Mouse (Mus musculus) lung, embryonic 14.5 days (tissue): Measurements from ENCODE around the gene Thbs3. TPM values are rescaled to one million over a fixed set of nuclear protein-coding genes. Genes with fewer than 3 reads are reported as not detected.

ENCODE experiments used
- ATAC-seq: fragments of 200-750 bp; cut with Nextera tagmentation; 2 replicates; pipeline ENCODE4 v1.8.0; 2017; ENCODE audit warnings: mild to moderate bottlenecking, moderate TSS enrichment, moderate library complexity; ENCODE audit not compliant: insufficient read depth
- DNase-seq: peaks from one replicate; pipeline ENCODE4 v3.0.0-alpha.2; 2015
- H3K27ac ChIP-seq: fragments of 300-500 bp; sonication (generic); 2 replicates; pipeline ENCODE4 v1.5.1; 2014; ENCODE audit warnings: low read depth, mild to moderate bottlenecking, moderate library complexity
- H3K27me3 ChIP-seq: fragments of 300-500 bp; sonication (generic); 2 replicates; pipeline ENCODE4 v1.6.1; 2014; ENCODE audit warnings: low read length, control low read depth; ENCODE audit not compliant: insufficient read depth
- H3K36me3 ChIP-seq: fragments of 300-500 bp; sonication (generic); 2 replicates; pipeline ENCODE4 v1.6.1; 2014; ENCODE audit warnings: control low read depth; ENCODE audit not compliant: insufficient read depth
- H3K4me1 ChIP-seq: fragments of 300-500 bp; sonication (generic); 2 replicates; pipeline ENCODE4 v1.6.1; 2014; ENCODE audit warnings: antibody characterized with exemption, control low read depth; ENCODE audit not compliant: insufficient read depth
- H3K4me2 ChIP-seq: fragments of 300-500 bp; sonication (generic); 2 replicates; pipeline ENCODE4 v1.6.1; 2014; ENCODE audit warnings: mild to moderate bottlenecking
- H3K4me3 ChIP-seq: fragments of 300-500 bp; sonication (generic); 2 replicates; pipeline ENCODE4 v1.5.1; 2014; ENCODE audit warnings: low read depth, low read length
- H3K9ac ChIP-seq: fragments of 300-500 bp; sonication (generic); 2 replicates; pipeline ENCODE4 v1.6.1; 2014
- H3K9me3 ChIP-seq: fragments of 300-500 bp; sonication (generic); 2 replicates; pipeline ENCODE4 v1.6.1; 2016; ENCODE audit warnings: low read depth, low read length, control low read depth
- CTCF ChIP-seq: IDR thresholded peaks from 2 replicates; pipeline ENCODE4 v1.5.1; 2016; ENCODE audit warnings: antibody characterized with exemption, low read depth
- WGBS: fragments of 180-500 bp; shearing (Covaris S2); extraction: QIAGEN DNeasy Blood & Tissue Kit; methylation state at CpG from one replicate; pipeline ENCODE4 v1.1.7; 2014; 5-methylcytosine and 5-hydroxymethylcytosine counted together
- polyA plus RNA-seq: library from polyadenylated mRNA; unstranded; fragments of >200 nt; fragmentation: Nextera tagmentation; extraction: Ambion mirVana; gene quantifications from 2 replicates; pipeline ENCODE4 v1.2.1, GENCODE M21; 2014

Thbs3 gene
- polyA plus RNA-seq, 1 experiment from 2014 or later = 39.9 TPM

GRCm38 (mm10) chr3:89195979-89196877 lies 18.8 kb upstream of the Thbs3 start:
- peak; percentile 95 for DNase-seq
- no peaks in the 10 kb centered on the region for H3K9me3 ChIP-seq
- no peaks in the 10 kb centered on the region for H3K27me3 ChIP-seq
- peak overlapping the region; percentile 63 for H3K9ac ChIP-seq
- peak overlapping the region; percentile 39 for H3K4me3 ChIP-seq
- WGBS = 8% methylated on average over 33 of the region's 33 CpGs
- peak; percentile 97 for ATAC-seq
- H3K36me3 ChIP-seq = no peaks in the 10 kb centered on the region
- no peaks in the 10 kb centered on the region for H3K4me1 ChIP-seq
- peak; percentile 63 for TF ChIP-seq CTCF
- H3K4me2 ChIP-seq = peak overlapping the region; percentile 69
- peak overlapping the region; percentile 80 for H3K27ac ChIP-seq

- TF ChIP-seq CTCF = no peak
- H3K4me2 ChIP-seq = no peak overlapping the region
- no peak for DNase-seq
- ATAC-seq = no peak
- H3K9me3 ChIP-seq = no peaks in the 10 kb centered on the region
- WGBS = 75% methylated on average over 3 of the region's 3 CpGs
- H3K36me3 ChIP-seq = no peaks in the 10 kb centered on the region
- no peak overlapping the region for H3K9ac ChIP-seq
- H3K27me3 ChIP-seq = no peaks in the 10 kb centered on the region
- no peak overlapping the region for H3K4me3 ChIP-seq
- peaks cover 5% of the 10 kb centered on the region; the same call in 1 of the 2 replicates for H3K4me1 ChIP-seq
- no peak overlapping the region for H3K27ac ChIP-seq
Observed at GRCm38 (mm10) chr3:89199839-89200238, 15.1 kb upstream of the Thbs3 start.

GRCm38 (mm10) chr3:89202253-89203141 lies 12.5 kb upstream of the Thbs3 start, which contains the start of gene Gba:
Gene Gba (plus strand): TSS chr3:89202928.
- H3K4me2 ChIP-seq = peak within 1 kb of the TSS; percentile 78
- no peak for TF ChIP-seq CTCF
- ATAC-seq = peak; percentile 90
- no peaks in the 10 kb centered on the region for H3K9me3 ChIP-seq
- 0 out of 2 replicates have a peak within 1 kb of the TSS, but pooled peaks have one; percentile 16 for H3K27ac ChIP-seq
- peak within 1 kb of the TSS; percentile 59 for H3K9ac ChIP-seq
- 23% methylated on average over 13 of the region's 13 CpGs for WGBS
- peaks cover 23% of the 10 kb centered on the region for H3K36me3 ChIP-seq
- H3K4me3 ChIP-seq = peak within 1 kb of the TSS; percentile 55
- DNase-seq = peak; percentile 97
- no peaks in the 10 kb centered on the region for H3K27me3 ChIP-seq
- H3K4me1 ChIP-seq = peaks cover 5% of the 10 kb centered on the region; the same call in 1 of the 2 replicates

- H3K9me3 ChIP-seq = no peaks in the 10 kb centered on the region
- peak; percentile 19; the same call in 1 of the 2 replicates for ATAC-seq
- peak overlapping the region; percentile 55 for H3K4me3 ChIP-seq
- H3K4me1 ChIP-seq = peaks cover 5% of the 10 kb centered on the region; the same call in 1 of the 2 replicates
- 34% methylated on average over 5 of the region's 5 CpGs for WGBS
- peak overlapping the region; percentile 78 for H3K4me2 ChIP-seq
- no peaks in the 10 kb centered on the region for H3K27me3 ChIP-seq
- peaks cover 29% of the 10 kb centered on the region for H3K36me3 ChIP-seq
- no peak for DNase-seq
- no peak for TF ChIP-seq CTCF
- peak overlapping the region; percentile 59 for H3K9ac ChIP-seq
- 0 out of 2 replicates have a peak overlapping the region, but pooled peaks have one; percentile 0 for H3K27ac ChIP-seq
Observed at GRCm38 (mm10) chr3:89203142-89203514, 11.9 kb upstream of the Thbs3 start.

GRCm38 (mm10) chr3:89206079-89206478 lies 8.9 kb upstream of the Thbs3 start:
- Histone ChIP-seq H3K27me3 (no peaks in the 10 kb centered on the region), H3K27ac (no peak overlapping the region), H3K4me3 (no peak overlapping the region), H3K9ac (no peak overlapping the region), H3K4me1 (peaks cover 5% of the 10 kb centered on the region; the same call in 1 of the 2 replicates), H3K9me3 (no peaks in the 10 kb centered on the region), H3K4me2 (no peak overlapping the region), H3K36me3 (peaks cover 58% of the 10 kb centered on the region)
- no peak for TF ChIP-seq CTCF
- no peak for DNase-seq
- no peak for ATAC-seq
- WGBS = 90% methylated on average over 7 of the region's 7 CpGs

DNA sequence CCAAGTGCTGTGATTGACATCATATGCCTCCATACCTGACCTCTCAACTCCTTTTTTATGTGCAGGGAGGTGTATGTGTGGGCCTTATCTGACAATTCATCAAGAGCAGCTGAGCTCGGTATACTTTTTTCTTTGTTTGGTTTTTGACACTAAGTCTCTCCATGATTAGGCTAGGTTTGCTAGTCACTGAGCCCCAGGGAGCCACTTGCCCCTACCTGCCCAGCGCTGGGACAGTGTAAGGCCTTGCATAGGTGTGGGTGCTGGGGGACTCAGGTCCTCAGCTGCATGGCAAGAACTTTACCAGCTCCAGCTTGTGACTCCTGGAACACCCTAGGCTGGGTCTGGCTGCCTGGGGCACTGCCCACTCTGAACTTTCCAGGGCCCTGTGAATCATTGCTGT lies 8.3 kb upstream of the Thbs3 start:
- peaks cover 5% of the 10 kb centered on the region; the same call in 1 of the 2 replicates for H3K4me1 ChIP-seq
- no peak overlapping the region for H3K27ac ChIP-seq
- H3K4me2 ChIP-seq = no peak overlapping the region
- WGBS = 70% methylated on average over 2 of the region's 2 CpGs
- no peak for ATAC-seq
- H3K27me3 ChIP-seq = no peaks in the 10 kb centered on the region
- no peak overlapping the region for H3K9ac ChIP-seq
- TF ChIP-seq CTCF = no peak
- no peak overlapping the region for H3K4me3 ChIP-seq
- DNase-seq = no peak
- peaks cover 64% of the 10 kb centered on the region for H3K36me3 ChIP-seq
- H3K9me3 ChIP-seq = no peaks in the 10 kb centered on the region
